In the genomic region with DNA sequence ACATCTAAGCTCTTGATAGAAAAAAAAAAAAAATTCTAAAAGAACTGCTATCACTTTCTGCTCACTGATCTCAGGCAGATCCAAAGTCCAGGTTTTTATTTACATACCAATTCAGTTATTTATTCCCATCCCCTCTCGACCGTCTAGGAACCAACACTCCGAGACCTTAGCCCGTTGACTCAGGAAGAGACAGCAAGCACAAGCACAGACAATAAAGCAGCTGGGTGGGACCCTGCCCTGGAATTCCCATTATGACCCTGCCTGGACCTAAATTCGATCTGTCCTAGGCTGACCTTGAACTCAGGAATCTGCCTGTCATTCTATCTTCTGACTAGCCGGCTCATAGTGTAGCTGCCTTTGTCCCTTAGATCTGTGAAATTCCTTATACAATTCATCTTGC, we compare ENCODE assay signal across 25 mouse cellular contexts.
"Had no signal": no experiment of that assay in that cellular context is flagged by ENCODE, and none has a peak within 500 bp of the region (broad histone marks: within the 10 kb centered on the region; RNA-seq: fewer than 3 reads in every experiment).

No protein-coding gene starts in this region.

- H3K9me3 ChIP-seq: hindbrain, embryonic 12.5 days; intestine, embryonic 15.5 days; limb, embryonic 10.5 days; limb, embryonic 12.5 days had no signal

- DNase-seq: gastrocnemius, postnatal 10 days; gastrocnemius, postnatal 25 days; heart, adult 18-20 months; heart, postnatal 10 days; heart, postnatal 4 days; kidney, adult 18-20 months; kidney, adult 8-10 months; kidney, postnatal 10 days; kidney, postnatal 25 days; kidney, postnatal 4 days had no signal

- H3K4me2 ChIP-seq: heart, embryonic 12.5 days; hindbrain, embryonic 12.5 days; hindbrain, embryonic 14.5 days; intestine, embryonic 15.5 days; limb, embryonic 12.5 days; liver, embryonic 11.5 days had no signal

- H3K9ac ChIP-seq: heart, embryonic 12.5 days; hindbrain, embryonic 12.5 days; hindbrain, embryonic 14.5 days; intestine, embryonic 15.5 days; limb, embryonic 12.5 days; liver, embryonic 14.5 days had no signal

- H3K4me3 ChIP-seq: gastrocnemius, adult 2 months; heart, embryonic 12.5 days; hindbrain, embryonic 10.5 days; hindbrain, embryonic 12.5 days; intestine, embryonic 15.5 days; layer of hippocampus, adult 2 months; left cerebral cortex, adult 2 months; limb, embryonic 10.5 days; limb, embryonic 12.5 days had no signal

- H3K27me3 ChIP-seq: hindbrain, embryonic 12.5 days; intestine, embryonic 15.5 days; limb, embryonic 12.5 days had no signal

- H3K4me1 ChIP-seq: heart, embryonic 12.5 days; hindbrain, embryonic 12.5 days; intestine, embryonic 15.5 days; limb, embryonic 10.5 days; limb, embryonic 12.5 days had no signal

- H3K27ac ChIP-seq: gastrocnemius, adult 2 months; hindbrain, embryonic 10.5 days; hindbrain, embryonic 12.5 days; hindbrain, embryonic 14.5 days; intestine, embryonic 15.5 days; layer of hippocampus, adult 2 months; left cerebral cortex, adult 2 months; limb, embryonic 10.5 days; limb, embryonic 12.5 days; liver, embryonic 14.5 days had no signal

- H3K36me3 ChIP-seq: heart, embryonic 12.5 days; hindbrain, embryonic 10.5 days; hindbrain, embryonic 12.5 days; intestine, embryonic 15.5 days; limb, embryonic 10.5 days; limb, embryonic 12.5 days had no signal

- ATAC-seq: hindbrain, embryonic 16.5 days; inflammation-experienced regulatory T-cells, adult 6 months; intestine, embryonic 15.5 days; intestine, postnatal 0 days had no signal
